Mouse (Mus musculus) gastrocnemius, postnatal 36 days (tissue): ENCODE data around the gene AA792892. TPM values are rescaled to one million over a fixed set of nuclear protein-coding genes. Genes with fewer than 3 reads are reported as not detected.
"Not testable (repeated sequence)": the region's sequence is repeated elsewhere in the genome, so short reads cannot be mapped to it uniquely, and the experiment has no call there.

ENCODE experiments used
- DNase-seq, 2 experiments: peaks; one replicate each; pipeline ENCODE4 v3.0.0; 2022
- intact Hi-C: fragments of 180-260 bp; cut with DNase I; formaldehyde crosslinking; loops from one replicate; pipeline ENCODE4 v1.15.1; 2025
- long read RNA-seq, 2 experiments: library from polyadenylated mRNA; stranded (forward); transcript quantifications; one replicate each; pipeline ENCODE4 v2.0.0; 2021
- total RNA-seq, 2 experiments: library from RNA; stranded (reverse); gene quantifications; 2 replicates each; pipeline ENCODE4 v1.2.3; 2021

AA792892 gene
- total RNA-seq: not detected
- long read RNA-seq, experiment 1: 0 reads
- long read RNA-seq, experiment 2: 0 reads

GRCm38 (mm10) chr5:94339449-94339848 is at the start of gene AA792892:
AA792892 (plus strand) TSS chr5:94339749.
- DNase-seq, intact Hi-C loops: not testable (repeated sequence)

DNA sequence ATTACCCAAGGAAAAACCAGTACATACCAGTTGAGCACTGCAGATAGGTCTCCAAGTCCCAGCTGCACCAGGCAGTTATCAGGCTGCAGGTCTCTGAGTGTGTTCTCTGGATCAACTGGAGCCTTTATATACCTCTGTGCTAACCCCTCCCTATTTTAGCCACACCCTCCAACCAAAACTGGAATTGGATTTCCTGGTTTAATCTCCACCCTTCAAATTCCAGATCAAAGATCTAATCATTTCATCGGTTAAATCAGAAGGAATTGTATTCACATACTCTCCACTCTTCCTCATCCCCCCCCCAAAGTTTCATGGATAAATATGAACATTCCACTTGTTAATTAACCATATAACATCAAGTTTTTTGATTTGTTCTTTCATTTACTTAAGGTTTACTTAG is 32.9 kb upstream of the AA792892 start, which contains the start of gene A430089I19Rik:
Gene A430089I19Rik (minus strand): TSS at position 101 of the 400 bp plus-strand sequence.
- DNase-seq, intact Hi-C loops: not testable (repeated sequence)

DNA sequence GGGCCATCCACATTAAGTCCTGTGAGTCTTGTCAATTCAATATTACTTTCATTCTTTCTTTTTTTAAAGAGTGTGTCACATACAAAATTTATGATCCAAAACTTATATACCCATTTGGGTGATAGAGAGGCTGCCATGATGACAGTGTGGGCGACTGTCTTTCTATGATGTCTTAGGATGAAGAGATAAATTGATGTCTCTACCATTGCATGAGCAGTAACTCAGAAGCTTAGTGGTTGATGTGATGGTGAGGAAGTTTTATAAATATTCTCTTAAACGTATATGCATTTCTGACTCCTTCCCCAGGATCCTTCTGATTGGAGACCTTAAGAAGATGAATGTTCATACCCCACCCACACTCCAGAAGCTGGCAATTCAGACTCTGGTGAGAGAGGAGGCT is 25.4 kb upstream of the AA792892 start, which contains the start of gene Gm6502:
Gene Gm6502 (plus strand): TSS at position 301 of the 400 bp plus-strand sequence.
- DNase-seq, intact Hi-C loops: not testable (repeated sequence)

Other genes with a start within 250 kb of the AA792892 start
- not detected for gene Gm3106, start 121.7 kb upstream of the AA792892 start, total RNA-seq
- not detected for gene A430089I19Rik, start 33.0 kb upstream of the AA792892 start, total RNA-seq
- gene Gm6502, start 25.3 kb upstream of the AA792892 start, total RNA-seq: not detected
- not detected for gene Gm7682, start 106.0 kb downstream of the AA792892 start, total RNA-seq
- not detected for gene Gm3139, start 186.5 kb downstream of the AA792892 start, total RNA-seq